Mouse (Mus musculus) hindbrain, embryonic 16.5 days (tissue): ENCODE measurements at regions not wholly inside any gene's neighbourhood (a gene's known extent, or its start where the extent isn't known, plus 50 kb on each side); places are given as distances from the start of the nearest gene placed in this dataset.
"Not testable (repeated sequence)": the region's sequence is repeated elsewhere in the genome, so short reads cannot be mapped to it uniquely, and the experiment has no call there.

Experiments
- ATAC-seq: fragments of 200-750 bp; cut with Nextera tagmentation; 2 replicates; pipeline ENCODE4 v1.8.0; 2017; ENCODE audit warnings: moderate TSS enrichment, moderate library complexity
- H3K27ac ChIP-seq: fragments of 300-500 bp; sonication (generic); 2 replicates; pipeline ENCODE4 v1.5.1; 2014; ENCODE audit warnings: low read depth, mild to moderate bottlenecking, control low read depth, low read length, moderate library complexity
- H3K27me3 ChIP-seq: fragments of 300-500 bp; sonication (generic); replicated peaks from 2 replicates; pipeline ENCODE4 v1.6.1; 2014; ENCODE audit warnings: low read length; ENCODE audit not compliant: control insufficient read depth, insufficient read depth
- H3K36me3 ChIP-seq: fragments of 300-500 bp; sonication (generic); 2 replicates; pipeline ENCODE4 v1.6.1; 2014; ENCODE audit warnings: mild to moderate bottlenecking, low read length, moderate library complexity, mixed read lengths; ENCODE audit not compliant: control insufficient read depth, insufficient read depth
- H3K4me1 ChIP-seq: fragments of 300-500 bp; sonication (generic); 2 replicates; pipeline ENCODE4 v1.6.1; 2014; ENCODE audit warnings: low read depth, low read length; ENCODE audit not compliant: control insufficient read depth, insufficient read depth
- H3K4me2 ChIP-seq: fragments of 300-500 bp; sonication (generic); 2 replicates; pipeline ENCODE4 v1.6.1; 2014; ENCODE audit warnings: mild to moderate bottlenecking, low read length, control low read depth, moderate library complexity
- H3K4me3 ChIP-seq: fragments of 300-500 bp; sonication (generic); 2 replicates; pipeline ENCODE4 v1.5.1; 2014; ENCODE audit warnings: mild to moderate bottlenecking, low read length, control low read depth, moderate library complexity
- H3K9ac ChIP-seq: fragments of 300-500 bp; sonication (generic); 2 replicates; pipeline ENCODE4 v1.6.1; 2014; ENCODE audit warnings: low read depth, mild to moderate bottlenecking, control low read depth, low read length, moderate library complexity
- H3K9me3 ChIP-seq: fragments of 300-500 bp; sonication (generic); 2 replicates; pipeline ENCODE4 v1.6.1; 2014; ENCODE audit warnings: mild to moderate bottlenecking, low read length, moderate library complexity; ENCODE audit not compliant: control insufficient read depth
- WGBS: fragments of 180-500 bp; shearing (Covaris S2); extraction: QIAGEN DNeasy Blood & Tissue Kit; methylation state at CpG from one replicate; pipeline ENCODE4 v1.1.7; 2014; 5-methylcytosine and 5-hydroxymethylcytosine counted together

DNA sequence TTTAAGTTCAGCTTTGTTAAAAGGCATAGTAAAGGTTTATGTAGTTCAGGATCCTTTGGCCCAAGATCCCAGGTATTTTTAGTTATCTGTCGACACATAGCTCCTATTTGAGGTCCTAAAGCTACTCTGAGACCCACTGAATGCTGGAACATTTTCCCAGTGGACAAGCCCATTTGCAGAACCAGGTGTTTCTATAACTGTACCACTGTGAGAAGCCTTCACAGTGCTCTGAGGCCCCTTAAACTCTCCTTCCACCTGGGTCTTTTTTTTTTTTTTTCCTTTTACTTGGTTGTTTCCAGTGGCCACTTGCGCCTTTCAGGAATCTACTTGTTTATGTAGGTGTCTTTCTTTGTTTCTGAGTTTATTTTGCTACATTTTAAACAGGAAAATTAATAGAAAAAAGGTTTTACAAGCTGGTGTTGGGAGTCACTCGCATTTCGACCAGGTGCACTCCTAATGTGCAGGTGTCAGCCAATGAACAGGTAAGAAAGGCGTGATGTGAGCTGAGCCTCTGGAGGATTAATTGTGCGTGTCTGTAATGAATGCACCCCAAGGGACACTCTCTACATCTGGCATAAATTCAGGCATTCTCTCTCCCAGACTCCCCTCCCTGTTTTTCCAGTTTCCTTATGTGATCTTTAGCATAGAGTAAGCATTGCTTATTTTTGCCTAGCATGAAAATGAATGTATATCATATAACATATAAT is 310.3 kb upstream of the Hand2 start:
- H3K27ac ChIP-seq = no peak overlapping the region
- ATAC-seq = no peak
- H3K4me3 ChIP-seq = no peak overlapping the region
- H3K36me3 ChIP-seq = no peaks in the 10 kb centered on the region
- no peak overlapping the region for H3K9ac ChIP-seq
- H3K9me3 ChIP-seq = no peaks in the 10 kb centered on the region
- H3K4me1 ChIP-seq = no peaks in the 10 kb centered on the region
- H3K27me3 ChIP-seq = no peaks in the 10 kb centered on the region
- no peak overlapping the region for H3K4me2 ChIP-seq
- WGBS = 68% methylated on average over 6 of the region's 6 CpGs

DNA sequence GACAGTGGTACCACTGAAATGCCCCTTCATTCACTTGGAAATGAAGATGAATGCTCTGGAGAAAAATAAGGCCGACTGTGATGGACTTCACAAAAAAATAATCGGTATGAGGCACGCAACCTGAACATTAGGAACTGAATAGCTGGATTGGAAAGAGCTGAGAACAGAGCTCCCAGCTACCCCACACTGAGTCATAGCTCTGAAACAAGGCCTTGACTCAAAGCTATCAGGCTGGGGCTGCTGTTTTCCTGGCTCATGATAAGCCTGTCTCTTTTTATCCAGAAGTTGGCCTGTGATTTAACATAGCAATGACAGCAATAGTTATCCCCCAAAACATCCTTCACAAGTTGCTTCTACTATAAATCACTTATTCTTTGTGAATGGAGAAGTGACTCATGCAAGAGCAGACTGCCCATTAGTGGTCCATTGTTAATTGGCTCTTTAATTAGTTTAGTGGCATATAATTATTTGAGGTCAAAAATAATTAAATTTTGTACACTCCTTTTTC is 306.9 kb upstream of the Hand2 start:
- no peaks in the 10 kb centered on the region for H3K4me1 ChIP-seq
- WGBS = 62% methylated on average over 3 of the region's 3 CpGs
- 0 out of 2 replicates have a peak, but pooled peaks have one; percentile 54 for ATAC-seq

DNA sequence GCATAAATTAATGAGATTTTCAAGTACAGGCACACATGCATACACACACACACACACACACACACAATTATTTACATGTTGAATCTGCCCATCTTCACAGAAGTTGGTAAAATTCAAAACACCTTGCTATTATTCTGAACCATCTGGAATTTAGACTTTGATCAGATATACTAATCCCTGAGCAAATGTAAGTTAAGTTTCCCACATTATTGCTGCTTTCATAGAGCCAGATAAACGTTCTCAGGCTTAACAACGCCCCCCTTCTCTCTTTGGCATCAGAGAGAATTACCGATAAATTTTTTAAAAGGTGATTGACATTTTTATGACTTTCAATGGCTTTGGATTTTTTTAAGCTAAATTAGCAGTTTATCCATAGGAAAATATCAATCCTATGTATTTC is 304.5 kb upstream of the Hand2 start:
- H3K9ac ChIP-seq = no peak overlapping the region
- no peak overlapping the region for H3K4me2 ChIP-seq
- no peaks in the 10 kb centered on the region for H3K27me3 ChIP-seq
- WGBS = 82% methylated on average over 3 of the region's 3 CpGs
- H3K4me3 ChIP-seq = no peak overlapping the region
- no peaks in the 10 kb centered on the region for H3K36me3 ChIP-seq
- ATAC-seq = no peak
- H3K9me3 ChIP-seq = no peaks in the 10 kb centered on the region
- H3K4me1 ChIP-seq = no peaks in the 10 kb centered on the region
- H3K27ac ChIP-seq = no peak overlapping the region

More for the DNA sequence above, 306.9 kb upstream of the Hand2 start:
- Histone ChIP-seq H3K27ac (no peak overlapping the region), H3K27me3 (no peaks in the 10 kb centered on the region), H3K4me2 (no peak overlapping the region), H3K9me3 (no peaks in the 10 kb centered on the region), H3K4me3 (no peak overlapping the region), H3K9ac (no peak overlapping the region), H3K36me3 (no peaks in the 10 kb centered on the region)

DNA sequence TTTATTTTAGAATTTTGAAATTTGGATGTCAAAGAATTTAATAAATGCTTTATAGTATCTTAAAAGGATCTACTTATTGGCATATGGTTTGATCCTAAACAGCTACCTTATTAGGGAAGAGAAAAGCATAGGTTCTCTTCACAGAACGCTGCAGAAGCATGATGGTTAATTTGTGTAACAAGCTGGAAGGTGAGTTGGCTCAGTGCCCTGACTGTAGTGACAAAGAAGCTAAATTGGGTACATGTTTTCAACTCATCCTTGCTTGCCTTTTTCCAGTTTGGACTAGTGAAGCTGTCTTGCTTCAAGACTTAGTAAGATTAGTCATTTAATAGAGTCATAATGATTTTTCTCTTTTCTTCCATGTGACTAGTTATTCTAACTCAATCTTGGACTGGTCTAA is 292.7 kb upstream of the Hand2 start:
- H3K36me3 ChIP-seq, H3K4me3 ChIP-seq, H3K27me3 ChIP-seq, H3K4me2 ChIP-seq, H3K27ac ChIP-seq, ATAC-seq, H3K4me1 ChIP-seq, H3K9me3 ChIP-seq, H3K9ac ChIP-seq: not testable (repeated sequence)
- WGBS = 94% methylated on average over 1 of the region's 1 CpGs

DNA sequence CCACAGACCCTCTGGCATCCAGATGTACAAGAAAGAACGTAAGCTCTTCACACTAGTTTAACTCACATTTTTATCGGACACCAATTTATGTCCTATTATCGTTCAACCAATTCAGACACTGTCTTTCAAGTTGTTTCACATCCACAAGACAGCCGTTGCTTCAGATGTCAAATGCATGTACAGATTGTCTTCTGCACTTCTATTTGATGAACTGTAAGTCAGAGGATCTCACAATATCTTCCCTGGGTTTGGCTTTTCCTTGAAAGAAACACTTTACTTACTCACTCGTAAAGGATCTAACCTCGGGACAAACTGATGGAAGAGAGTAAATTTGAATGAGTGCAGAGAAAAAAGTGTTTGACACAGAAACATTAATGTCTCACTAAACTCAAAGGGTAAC is 272.3 kb upstream of the Hand2 start:
- Histone ChIP-seq H3K4me1 (no peaks in the 10 kb centered on the region), H3K4me2 (no peak overlapping the region), H3K4me3 (no peak overlapping the region), H3K9ac (no peak overlapping the region), H3K27me3 (no peaks in the 10 kb centered on the region), H3K27ac (no peak overlapping the region), H3K36me3 (no peaks in the 10 kb centered on the region), H3K9me3 (no peaks in the 10 kb centered on the region)
- 92% methylated on average over 6 of the region's 6 CpGs for WGBS
- ATAC-seq = no peak

DNA sequence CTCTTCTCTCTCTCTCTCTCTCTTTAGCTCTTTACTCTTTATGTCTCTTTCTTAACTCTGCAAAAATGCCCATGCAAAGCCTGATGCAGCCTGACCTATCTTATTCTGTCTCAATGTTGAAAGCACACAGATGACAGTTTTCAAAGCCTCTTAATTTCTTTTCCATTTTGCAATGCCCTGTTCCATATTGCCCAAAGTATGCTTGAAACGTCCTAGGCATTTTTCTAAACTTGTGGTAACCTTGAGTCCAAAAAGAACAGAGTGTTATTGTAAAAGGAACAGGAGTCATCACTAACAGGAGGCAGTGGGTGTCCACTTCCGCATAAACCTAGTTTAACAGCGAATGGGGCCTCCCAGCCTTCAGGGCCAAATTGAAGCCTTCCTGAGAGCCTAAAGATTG is 271.9 kb upstream of the Hand2 start:
- Histone ChIP-seq H3K4me1 (no peaks in the 10 kb centered on the region), H3K27me3 (no peaks in the 10 kb centered on the region), H3K27ac (no peak overlapping the region), H3K9me3 (no peaks in the 10 kb centered on the region), H3K9ac (no peak overlapping the region), H3K4me3 (no peak overlapping the region), H3K36me3 (no peaks in the 10 kb centered on the region), H3K4me2 (no peak overlapping the region)
- 86% methylated on average over 3 of the region's 3 CpGs for WGBS
- no peak for ATAC-seq

DNA sequence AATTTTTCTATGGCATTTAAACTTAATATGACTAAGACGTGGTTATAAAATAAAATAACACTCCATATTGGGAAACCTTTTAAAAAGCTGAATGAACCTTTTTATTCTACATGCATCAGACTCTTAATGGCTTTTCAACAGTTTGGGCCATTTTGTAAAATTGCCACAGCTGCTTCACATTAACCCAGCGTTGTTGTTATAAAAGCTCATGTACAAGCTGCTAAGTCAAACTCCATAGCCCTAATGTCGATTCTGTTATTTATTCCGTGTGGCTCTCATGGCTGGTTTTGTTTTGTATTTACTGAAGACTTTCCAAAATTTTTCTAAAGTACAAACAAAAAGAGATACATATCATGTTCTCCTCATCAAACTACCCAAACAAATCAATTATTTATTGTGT is 268.1 kb upstream of the Hand2 start:
- ATAC-seq = no peak
- Histone ChIP-seq H3K27me3 (no peaks in the 10 kb centered on the region), H3K36me3 (no peaks in the 10 kb centered on the region), H3K9me3 (no peaks in the 10 kb centered on the region), H3K4me2 (no peak overlapping the region), H3K4me1 (no peaks in the 10 kb centered on the region), H3K27ac (no peak overlapping the region), H3K9ac (no peak overlapping the region), H3K4me3 (no peak overlapping the region)
- WGBS = 76% methylated on average over 4 of the region's 4 CpGs

DNA sequence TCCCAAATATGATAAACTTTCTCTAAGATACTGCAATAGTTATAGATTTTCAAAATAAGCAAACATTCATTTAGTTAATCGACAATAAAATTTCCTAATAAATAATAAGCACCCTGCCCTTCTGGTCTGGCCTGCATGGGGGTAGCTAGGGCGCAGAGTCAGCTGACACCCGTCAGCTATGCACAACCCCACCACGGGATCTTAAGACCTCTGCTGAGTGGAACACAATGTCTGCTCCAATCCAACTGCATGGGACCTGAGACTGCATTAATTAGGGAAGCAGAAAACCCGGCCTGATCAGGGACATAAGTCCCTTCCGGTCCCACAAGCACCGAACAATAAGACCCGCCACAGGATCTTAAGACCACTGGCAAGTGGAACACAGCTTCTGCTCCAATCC is 243.8 kb upstream of the Hand2 start:
- Histone ChIP-seq H3K4me2 (no peak overlapping the region), H3K9me3 (no peaks in the 10 kb centered on the region), H3K36me3 (no peaks in the 10 kb centered on the region), H3K9ac (no peak overlapping the region), H3K27ac (no peak overlapping the region), H3K27me3 (no peaks in the 10 kb centered on the region), H3K4me3 (no peak overlapping the region), H3K4me1 (no peaks in the 10 kb centered on the region)
- no peak for ATAC-seq
- WGBS = 83% methylated on average over 8 of the region's 8 CpGs

DNA sequence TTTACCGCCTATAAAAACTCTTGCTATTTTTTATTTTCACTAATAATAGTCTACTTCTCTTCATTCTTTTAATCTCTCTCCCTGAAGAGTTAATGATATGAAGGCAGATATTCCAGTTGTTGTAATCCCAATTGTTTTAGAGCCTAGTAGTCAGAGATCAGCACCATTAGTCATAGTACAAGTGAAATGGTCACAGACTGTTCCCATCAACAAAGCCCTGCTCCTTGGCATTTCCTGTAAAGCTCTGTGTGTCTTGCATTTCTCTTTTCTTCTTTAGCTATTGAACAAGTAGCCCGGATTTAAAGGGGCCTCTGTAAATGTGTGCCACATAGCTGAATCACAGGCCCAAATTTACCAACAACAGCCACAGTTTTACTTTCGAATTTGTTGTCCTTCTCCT is 234.0 kb upstream of the Hand2 start:
- Histone ChIP-seq H3K27me3 (no peaks in the 10 kb centered on the region), H3K4me3 (no peak overlapping the region), H3K27ac (no peak overlapping the region), H3K4me2 (no peak overlapping the region), H3K4me1 (no peaks in the 10 kb centered on the region), H3K9ac (no peak overlapping the region), H3K9me3 (no peaks in the 10 kb centered on the region), H3K36me3 (no peaks in the 10 kb centered on the region)
- 65% methylated on average over 3 of the region's 3 CpGs for WGBS
- no peak for ATAC-seq
